Mouse (Mus musculus): ENCODE measurements at regions not wholly inside any gene's neighbourhood (a gene's known extent, or its start where the extent isn't known, plus 50 kb on each side); places are given as distances from the start of the nearest gene placed in this dataset.

GRCm38 (mm10) chr1:120759380-120759779, 157.2 kb downstream of the En1 start:
- no peak for DNase-seq

GRCm38 (mm10) chr1:120761364-120761763, 159.1 kb downstream of the En1 start:
- DNase-seq = no peak

GRCm38 (mm10) chr1:120762498-120762897, 160.3 kb downstream of the En1 start:
- DNase-seq = no peak

- no peak for DNase-seq
Observed at GRCm38 (mm10) chr1:120762921-120763595, 160.8 kb downstream of the En1 start.

- DNase-seq = no peak
Observed at GRCm38 (mm10) chr1:120767054-120767453, 164.8 kb downstream of the En1 start.

- no peak for DNase-seq
Observed at GRCm38 (mm10) chr1:120771269-120771668, 169.1 kb downstream of the En1 start.

- no peak for DNase-seq
Observed at GRCm38 (mm10) chr1:120776906-120777305, 174.7 kb downstream of the En1 start.

- DNase-seq = no peak
Observed at GRCm38 (mm10) chr1:120777468-120777867, 175.2 kb downstream of the En1 start.

- DNase-seq = peak; percentile 37
Observed at GRCm38 (mm10) chr1:120795245-120795644, 193.0 kb downstream of the En1 start.

GRCm38 (mm10) chr1:120801248-120801979, 199.2 kb downstream of the En1 start:
- DNase-seq = no peak

GRCm38 (mm10) chr1:120801980-120802364, 199.8 kb downstream of the En1 start:
- DNase-seq = no peak

GRCm38 (mm10) chr1:120814441-120814840, 212.2 kb downstream of the En1 start:
- no peak for DNase-seq

GRCm38 (mm10) chr1:120816237-120816820, 214.1 kb downstream of the En1 start:
- DNase-seq = peak; percentile 13

- no peak for DNase-seq
Observed at GRCm38 (mm10) chr1:120817563-120817962, 215.3 kb downstream of the En1 start.

- DNase-seq = no peak
Observed at GRCm38 (mm10) chr1:120831975-120832374, 229.8 kb downstream of the En1 start.

- DNase-seq = no peak
Observed at GRCm38 (mm10) chr1:120842596-120842995, 240.4 kb downstream of the En1 start.

GRCm38 (mm10) chr1:120846146-120846545, 243.9 kb downstream of the En1 start:
- DNase-seq = no peak

GRCm38 (mm10) chr1:120851860-120852503, 249.8 kb downstream of the En1 start:
- DNase-seq = peak; percentile 11

GRCm38 (mm10) chr1:120857566-120857965, 255.3 kb downstream of the En1 start:
- DNase-seq = no peak

- DNase-seq = no peak
Observed at GRCm38 (mm10) chr1:120859546-120859945, 257.3 kb downstream of the En1 start.

GRCm38 (mm10) chr1:120872554-120872953, 270.3 kb downstream of the En1 start:
- no peak for DNase-seq

GRCm38 (mm10) chr1:120882959-120883549, 280.8 kb downstream of the En1 start:
- DNase-seq = no peak

GRCm38 (mm10) chr1:120883632-120884031, 281.4 kb downstream of the En1 start:
- peak; percentile 8 for DNase-seq

Measured in gastrocnemius, postnatal 10 days (tissue).